Mouse (Mus musculus) spleen, adult 2 months (tissue): Measurements from ENCODE around the gene Ccdc6.

ENCODE experiments used
- CTCF ChIP-seq: fragments of 200-500 bp; IDR thresholded peaks from 2 replicates; pipeline ENCODE4 v1.5.1; 2011; ENCODE audit warnings: mild to moderate bottlenecking, inconsistent platforms; ENCODE audit not compliant: insufficient read depth, insufficient read length, insufficient replicate concordance; ENCODE audit errors: extremely low read depth
- POLR2A ChIP-seq: fragments of 200-500 bp; IDR thresholded peaks from 2 replicates; pipeline ENCODE4 v1.6.1; 2011; ENCODE audit warnings: low read depth, low read length, inconsistent platforms

- TF ChIP-seq CTCF (no peak), POLR2A (no peak)
Observed at GRCm38 (mm10) chr10:70183210-70184080, 86.5 kb downstream of the Ccdc6 start.
